Mouse (Mus musculus) cerebellum, adult 2 months (tissue): ENCODE data around the gene Lsm7.

Experiments used
- CTCF ChIP-seq: fragments of 200-500 bp; IDR thresholded peaks from 2 replicates; pipeline ENCODE4 v1.5.1; 2011; ENCODE audit warnings: low read depth, mild to moderate bottlenecking, control low read depth, low read length, moderate library complexity, borderline replicate concordance; ENCODE audit not compliant: insufficient read depth
- POLR2A ChIP-seq: fragments of 200-500 bp; IDR thresholded peaks from 2 replicates; pipeline ENCODE4 v1.6.1; 2011; ENCODE audit warnings: low read length, control low read depth, borderline replicate concordance; ENCODE audit not compliant: insufficient read depth

DNA sequence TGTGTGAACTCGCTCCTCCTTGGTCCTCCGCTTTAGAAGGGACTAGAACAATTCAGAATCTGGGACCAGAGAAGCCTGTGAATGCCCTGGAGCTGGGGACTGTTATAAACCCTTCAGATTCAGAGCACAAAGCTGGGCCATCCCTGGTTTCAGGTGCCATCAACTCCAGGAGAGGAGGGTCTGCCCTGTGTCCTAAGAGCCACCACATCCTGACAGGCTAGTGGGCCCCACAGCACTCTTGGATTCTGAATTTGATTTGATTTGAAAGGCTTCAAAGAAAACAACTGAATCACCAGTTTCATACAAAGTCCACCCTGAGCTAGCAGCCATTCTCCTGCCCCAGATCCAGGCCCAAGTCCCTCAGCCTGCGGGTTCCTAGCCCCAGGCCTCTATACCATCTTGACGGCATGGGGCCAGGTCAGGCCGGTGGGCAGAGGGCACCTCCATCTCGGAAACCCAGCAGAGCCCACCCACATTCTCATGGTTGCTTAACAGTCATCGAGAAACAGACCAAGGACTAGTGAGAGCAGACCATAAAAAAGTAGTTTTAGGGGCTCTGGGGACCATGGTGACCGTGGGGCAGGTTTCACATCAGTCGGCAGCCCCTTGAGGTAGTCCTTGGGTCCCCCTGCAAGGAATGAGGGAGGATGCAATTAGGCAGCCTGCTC, 47.4 kb upstream of the Lsm7 start:
- TF ChIP-seq POLR2A (no peak), CTCF (no peak)
